Mouse (Mus musculus): Measurements from ENCODE around the gene Eps15.

The Eps15 gene

GRCm38 (mm10) chr4:109279689-109280458 is at the start of gene Eps15:
Gene Eps15, plus strand, starts transcription at chr4:109280268.
- peak; percentile 90 to 95 for DNase-seq (ENCODE audit: low spot score in 2 of 2)

- no peak for DNase-seq (ENCODE audit: low spot score in 2 of 2)
Observed at GRCm38 (mm10) chr4:109234185-109234584, 45.9 kb upstream of the Eps15 start, which contains the start of gene Calr4. Gene Calr4, plus strand, starts transcription at chr4:109234485.

GRCm38 (mm10) chr4:109234806-109235350 is 45.2 kb upstream of the Eps15 start:
- no peak for DNase-seq (ENCODE audit: low spot score in 2 of 2)

- DNase-seq (ENCODE audit: low spot score in 2 of 2): no peak
Observed at GRCm38 (mm10) chr4:109236186-109236879, 43.7 kb upstream of the Eps15 start.

GRCm38 (mm10) chr4:109238428-109239268 is 41.4 kb upstream of the Eps15 start:
- DNase-seq (ENCODE audit: low spot score in 2 of 2): no peak

- DNase-seq (ENCODE audit: low spot score in 2 of 2): no peak
Observed at GRCm38 (mm10) chr4:109241221-109241620, 38.8 kb upstream of the Eps15 start.

GRCm38 (mm10) chr4:109241934-109242333 is 38.1 kb upstream of the Eps15 start:
- DNase-seq (ENCODE audit: low spot score in 2 of 2): peak in 1 of 2 experiments; percentile 60

GRCm38 (mm10) chr4:109244506-109244905 is 35.6 kb upstream of the Eps15 start:
- no peak for DNase-seq (ENCODE audit: low spot score in 2 of 2)

GRCm38 (mm10) chr4:109245016-109245620 is 35.0 kb upstream of the Eps15 start:
- no peak for DNase-seq (ENCODE audit: low spot score in 2 of 2)

GRCm38 (mm10) chr4:109251605-109252004 is 28.5 kb upstream of the Eps15 start:
- DNase-seq (ENCODE audit: low spot score in 2 of 2): no peak

- no peak for DNase-seq (ENCODE audit: low spot score in 2 of 2)
Observed at GRCm38 (mm10) chr4:109252199-109252598, 27.9 kb upstream of the Eps15 start.

- no peak for DNase-seq (ENCODE audit: low spot score in 2 of 2)
Observed at GRCm38 (mm10) chr4:109253664-109254151, 26.4 kb upstream of the Eps15 start.

GRCm38 (mm10) chr4:109254511-109254910 is 25.6 kb upstream of the Eps15 start:
- DNase-seq (ENCODE audit: low spot score in 2 of 2): no peak

GRCm38 (mm10) chr4:109255321-109255720 is 24.7 kb upstream of the Eps15 start:
- no peak for DNase-seq (ENCODE audit: low spot score in 2 of 2)

- no peak for DNase-seq (ENCODE audit: low spot score in 2 of 2)
Observed at GRCm38 (mm10) chr4:109255727-109256417, 24.2 kb upstream of the Eps15 start.

GRCm38 (mm10) chr4:109256791-109257190 is 23.3 kb upstream of the Eps15 start:
- DNase-seq (ENCODE audit: low spot score in 2 of 2): no peak

GRCm38 (mm10) chr4:109257639-109258038 is 22.4 kb upstream of the Eps15 start:
- no peak for DNase-seq (ENCODE audit: low spot score in 2 of 2)

- no peak for DNase-seq (ENCODE audit: low spot score in 2 of 2)
Observed at GRCm38 (mm10) chr4:109262068-109262467, 18.0 kb upstream of the Eps15 start.

- DNase-seq (ENCODE audit: low spot score in 2 of 2): no peak
Observed at GRCm38 (mm10) chr4:109266056-109266455, 14.0 kb upstream of the Eps15 start.

GRCm38 (mm10) chr4:109266744-109267143 is 13.3 kb upstream of the Eps15 start:
- DNase-seq (ENCODE audit: low spot score in 2 of 2): no peak

- no peak for DNase-seq (ENCODE audit: low spot score in 2 of 2)
Observed at GRCm38 (mm10) chr4:109267452-109267851, 12.6 kb upstream of the Eps15 start.

All from urinary bladder, postnatal 4 days (tissue).